Comparison of ENCODE assay signal across 28 mouse cellular contexts in genomic region chr3:125048429-125048828, GRCm38 (mm10).
"Had no signal": no experiment of that assay in that cellular context is flagged by ENCODE, and none has a peak within 500 bp of the region (broad histone marks: within the 10 kb centered on the region; RNA-seq: fewer than 3 reads in every experiment).

No protein-coding gene starts in this region.

- H3K9ac ChIP-seq: limb, embryonic 12.5 days; limb, embryonic 13.5 days; limb, embryonic 15.5 days; liver, embryonic 12.5 days; liver, embryonic 13.5 days; liver, embryonic 14.5 days; liver, embryonic 15.5 days; liver, postnatal 0 days; lung, embryonic 14.5 days; lung, embryonic 15.5 days; midbrain, embryonic 12.5 days; midbrain, embryonic 13.5 days; midbrain, embryonic 15.5 days; neural tube, embryonic 12.5 days had no signal

- H3K36me3 ChIP-seq: limb, embryonic 10.5 days; limb, embryonic 12.5 days; limb, embryonic 13.5 days; limb, embryonic 15.5 days; liver, embryonic 12.5 days; liver, embryonic 13.5 days; liver, embryonic 15.5 days; lung, embryonic 15.5 days; midbrain, embryonic 10.5 days; midbrain, embryonic 12.5 days; midbrain, embryonic 13.5 days; midbrain, embryonic 15.5 days; neural tube, embryonic 12.5 days had no signal

- DNase-seq: left cerebral cortex, postnatal 4 days; liver; liver, embryonic 13.5 days; liver, postnatal 0 days; lung, adult 18-20 months; lung, adult 2 months; lung, embryonic 14.5 days; lung, postnatal 10 days; lung, postnatal 14 days; lung, postnatal 36 days; lung, postnatal 4 days; midbrain, embryonic 14.5 days had no signal

- H3K27me3 ChIP-seq: limb, embryonic 12.5 days; limb, embryonic 13.5 days; limb, embryonic 15.5 days; liver, embryonic 12.5 days; liver, embryonic 13.5 days; liver, embryonic 15.5 days; lung, embryonic 15.5 days; megakaryocyte, embryonic 14.5 days; midbrain, embryonic 12.5 days; midbrain, embryonic 13.5 days; midbrain, embryonic 15.5 days; neural tube, embryonic 12.5 days had no signal

- H3K4me3 ChIP-seq: limb, embryonic 10.5 days; limb, embryonic 12.5 days; limb, embryonic 13.5 days; limb, embryonic 15.5 days; liver, embryonic 12.5 days; liver, embryonic 13.5 days; liver, embryonic 15.5 days; lung, embryonic 15.5 days; megakaryocyte, embryonic 14.5 days; midbrain, embryonic 10.5 days; midbrain, embryonic 12.5 days; midbrain, embryonic 13.5 days; midbrain, embryonic 15.5 days; myocyte; neural tube, embryonic 12.5 days had no signal

- H3K9me3 ChIP-seq: limb, embryonic 10.5 days; limb, embryonic 12.5 days; limb, embryonic 13.5 days; limb, embryonic 15.5 days; liver, embryonic 12.5 days; liver, embryonic 13.5 days; liver, embryonic 15.5 days; lung, embryonic 15.5 days; megakaryocyte, embryonic 14.5 days; midbrain, embryonic 10.5 days; midbrain, embryonic 12.5 days; midbrain, embryonic 13.5 days; midbrain, embryonic 15.5 days; neural tube, embryonic 12.5 days had no signal

- H3K27ac ChIP-seq: limb, embryonic 10.5 days; limb, embryonic 12.5 days; limb, embryonic 13.5 days; limb, embryonic 15.5 days; liver, embryonic 12.5 days; liver, embryonic 13.5 days; liver, embryonic 14.5 days; liver, embryonic 15.5 days; lung, embryonic 15.5 days; macrophage; midbrain, embryonic 10.5 days; midbrain, embryonic 12.5 days; midbrain, embryonic 13.5 days; midbrain, embryonic 15.5 days; neural tube, embryonic 12.5 days had no signal

- H3K4me1 ChIP-seq: limb, embryonic 10.5 days; limb, embryonic 12.5 days; limb, embryonic 13.5 days; limb, embryonic 15.5 days; liver, embryonic 12.5 days; liver, embryonic 13.5 days; liver, embryonic 15.5 days; lung, embryonic 15.5 days; megakaryocyte, embryonic 14.5 days; midbrain, embryonic 10.5 days; midbrain, embryonic 12.5 days; neural tube, embryonic 12.5 days had no signal
